8 mouse cellular contexts compared by ENCODE assay signal in genomic region chr17:66416841-66417313, GRCm38 (mm10). TPM values are rescaled to one million over a fixed set of nuclear protein-coding genes. Genes with fewer than 3 reads are reported as not detected.
DNase-seq lines count a peak whose midpoint lies in the region; ATAC-seq and TF ChIP-seq lines count a peak whose summit lies in the region.

No protein-coding gene starts in this region.

- peak overlapping the region; percentile 74 for H3K27ac ChIP-seq in forebrain, embryonic 14.5 days (ENCODE audit: low read depth, low read length)
- 0 out of 2 replicates have a peak overlapping the region, but pooled peaks have one; percentile 7 for H3K27ac ChIP-seq in limb, embryonic 14.5 days (replicated peaks; ENCODE audit: low read depth, low read length)
- H3K27ac ChIP-seq in neural tube, embryonic 12.5 days = peak overlapping the region; percentile 21

- H3K4me2 ChIP-seq in forebrain, embryonic 14.5 days (ENCODE audit: low read length) = peak overlapping the region; percentile 52
- H3K4me2 ChIP-seq in limb, embryonic 14.5 days (replicated peaks; ENCODE audit: low read depth, low read length, severe bottlenecking) = peak overlapping the region; percentile 53
- peak overlapping the region; percentile 50 for H3K4me2 ChIP-seq in neural tube, embryonic 12.5 days (replicated peaks)

- WGBS in forebrain, embryonic 14.5 days = 2% methylated on average over 14 of the region's 14 CpGs
- WGBS in limb, embryonic 14.5 days = 5% methylated on average over 14 of the region's 14 CpGs
- WGBS in neural tube, embryonic 12.5 days = 1% methylated on average over 14 of the region's 14 CpGs

- ATAC-seq in forebrain, embryonic 14.5 days = peak; percentile 87
- ATAC-seq in limb, embryonic 14.5 days (ENCODE audit: low FRiP score, low read depth) = peak; percentile 79
- peak; percentile 84 for ATAC-seq in neural tube, embryonic 12.5 days (ENCODE audit: low FRiP score, low read depth)

- H3ac ChIP-seq in C2C12 (ENCODE audit: control insufficient read depth, insufficient read length, low read depth) = peak overlapping the region; percentile 20

- peaks cover 10% of the 10 kb centered on the region for H3K36me3 ChIP-seq in C2C12 (ENCODE audit: control insufficient read depth, insufficient read depth)
- H3K36me3 ChIP-seq in forebrain, embryonic 14.5 days (ENCODE audit: control insufficient read depth, insufficient read depth, low read length) = no peaks in the 10 kb centered on the region
- no peaks in the 10 kb centered on the region for H3K36me3 ChIP-seq in limb, embryonic 14.5 days (ENCODE audit: control insufficient read depth, insufficient read depth, low read length)
- H3K36me3 ChIP-seq in neural tube, embryonic 12.5 days = no peaks in the 10 kb centered on the region

- DNase-seq in adrenal gland, postnatal 14 days = peak; percentile 65
- DNase-seq in forebrain, embryonic 14.5 days (ENCODE audit: low spot score) = peak; percentile 83
- DNase-seq in kidney, adult 18-20 months = peak; percentile 24
- DNase-seq in limb, embryonic 14.5 days (ENCODE audit: low spot score) = peak; percentile 77
- no peak for DNase-seq in thymus, postnatal 25 days
- no peak for DNase-seq in spleen, postnatal 4 days (ENCODE audit: low spot score in 2 of 2)

- H3K79me3 ChIP-seq in C2C12 (ENCODE audit: low read depth) = no peaks in the 10 kb centered on the region

- TF ChIP-seq POLR2A in limb, embryonic 14.5 days (IDR thresholded peaks at IDR 0.05; ENCODE audit: borderline replicate concordance, extremely low read depth, insufficient read depth, insufficient read length) = no peak

- no peak overlapping the region for H3K4me3 ChIP-seq in C2C12 (ENCODE audit: insufficient read depth, poor library complexity, severe bottlenecking)
- H3K4me3 ChIP-seq in forebrain, embryonic 14.5 days (ENCODE audit: low read depth, low read length) = peak overlapping the region; percentile 20
- H3K4me3 ChIP-seq in limb, embryonic 14.5 days (replicated peaks; ENCODE audit: low read length) = peak overlapping the region; percentile 31
- H3K4me3 ChIP-seq in neural tube, embryonic 12.5 days = 0 out of 2 replicates have a peak overlapping the region, but pooled peaks have one; percentile 3

- TF ChIP-seq CTCF in C2C12 (IDR thresholded peaks at IDR 0.05; ENCODE audit: control insufficient read depth, insufficient read depth, insufficient read length) = no peak

- H3K79me2 ChIP-seq in C2C12 (ENCODE audit: control insufficient read depth, insufficient read depth) = peaks cover 5% of the 10 kb centered on the region

- H3K27me3 ChIP-seq in C2C12 (ENCODE audit: control insufficient read depth, insufficient read depth, insufficient read length) = no peaks in the 10 kb centered on the region
- H3K27me3 ChIP-seq in forebrain, embryonic 14.5 days (replicated peaks; ENCODE audit: control insufficient read depth, insufficient read depth, low read length) = no peaks in the 10 kb centered on the region
- no peaks in the 10 kb centered on the region for H3K27me3 ChIP-seq in limb, embryonic 14.5 days (ENCODE audit: control insufficient read depth, insufficient read depth, low read length)
- H3K27me3 ChIP-seq in neural tube, embryonic 12.5 days (replicated peaks) = peaks cover 12% of the 10 kb centered on the region; the same call in 1 of the 2 replicates

- peak overlapping the region; percentile 54 for H3K9ac ChIP-seq in forebrain, embryonic 14.5 days (ENCODE audit: low read length)
- peak overlapping the region; percentile 6; the same call in 1 of the 2 replicates for H3K9ac ChIP-seq in limb, embryonic 14.5 days (ENCODE audit: low read depth, low read length, severe bottlenecking)
- no peak overlapping the region for H3K9ac ChIP-seq in neural tube, embryonic 12.5 days

- H3K9me3 ChIP-seq in forebrain, embryonic 14.5 days (replicated peaks; ENCODE audit: control insufficient read depth, low read length) = no peaks in the 10 kb centered on the region
- no peaks in the 10 kb centered on the region for H3K9me3 ChIP-seq in limb, embryonic 14.5 days (ENCODE audit: control insufficient read depth, low read length)
- H3K9me3 ChIP-seq in neural tube, embryonic 12.5 days = no peaks in the 10 kb centered on the region

- H3K4me1 ChIP-seq in forebrain, embryonic 14.5 days (ENCODE audit: control insufficient read depth, insufficient read depth, low read length) = peaks cover 31% of the 10 kb centered on the region
- H3K4me1 ChIP-seq in limb, embryonic 14.5 days (ENCODE audit: control insufficient read depth, insufficient read depth, low read length) = peaks cover 13% of the 10 kb centered on the region
- peaks cover 40% of the 10 kb centered on the region for H3K4me1 ChIP-seq in neural tube, embryonic 12.5 days

TF ChIP-seq in C2C12, 6 proteins besides CTCF, POLR2A, EP300 and RAD21:
- no peak for TF ChIP-seq FOSL1 (IDR thresholded peaks at IDR 0.05; ENCODE audit: insufficient read depth, low read length, poor library complexity, severe bottlenecking)
- no peak for TF ChIP-seq CEBPB (IDR thresholded peaks at IDR 0.05; ENCODE audit: low read depth)
- peak; percentile 45 for TF ChIP-seq MAX (IDR thresholded peaks at IDR 0.05)
- TF ChIP-seq MYOG (IDR thresholded peaks at IDR 0.05; ENCODE audit: control insufficient read depth, extremely low read depth, insufficient read length) = no peak
- no peak for TF ChIP-seq USF1 (IDR thresholded peaks at IDR 0.05; ENCODE audit: low read depth)
- no peak for TF ChIP-seq MYOD1 (IDR thresholded peaks at IDR 0.05; ENCODE audit: control insufficient read depth, insufficient read length, low read depth)

RNA-seq across cellular contexts. Expression of gene Mtcl1, which starts 32.7 kb away (rescaled TPM):
- polyA plus RNA-seq in C2C12 (2012; fragmentation: generic; extraction: Trizol) = 15.1 TPM
- total RNA-seq in adrenal gland, postnatal 14 days (2021) = 13.7 and 14.3 TPM in 2 replicates
- 17.5 and 24.5 TPM in 2 replicates for polyA plus RNA-seq in forebrain, embryonic 14.5 days (2014; fragmentation: Nextera tagmentation; extraction: Ambion mirVana)
- 6.7 and 7.8 TPM in 2 replicates for polyA plus RNA-seq in limb, embryonic 14.5 days (2012; rRNA removed)
- polyA plus RNA-seq in limb, embryonic 14.5 days (2014; fragmentation: Nextera tagmentation; extraction: Ambion mirVana) = 4.7 and 5.3 TPM in 2 replicates
- polyA plus RNA-seq in neural tube, embryonic 12.5 days (2016; fragmentation: Nextera tagmentation; extraction: Ambion mirVana) = 35.0 and 38.6 TPM in 2 replicates

Comparison
In these comparisons a context has a peak if more than half of its experiments do, and no peak if none do; other contexts are left out.
1. DNase-seq: peak in adrenal gland, postnatal 14 days (single experiment), forebrain, embryonic 14.5 days (single experiment), kidney, adult 18-20 months (single experiment) and limb, embryonic 14.5 days (single experiment); none in thymus, postnatal 25 days (single experiment) and spleen, postnatal 4 days (0 of 2).
2. H3K27ac ChIP-seq: peak in every context shown above with its lines; median percentile 74 in forebrain, embryonic 14.5 days; 21 in neural tube, embryonic 12.5 days; 7 in limb, embryonic 14.5 days.
3. Peak in every context shown above with its lines, with median percentiles within 50 percentile points of each other: ATAC-seq and H3K4me2 ChIP-seq.